In the genomic region with DNA sequence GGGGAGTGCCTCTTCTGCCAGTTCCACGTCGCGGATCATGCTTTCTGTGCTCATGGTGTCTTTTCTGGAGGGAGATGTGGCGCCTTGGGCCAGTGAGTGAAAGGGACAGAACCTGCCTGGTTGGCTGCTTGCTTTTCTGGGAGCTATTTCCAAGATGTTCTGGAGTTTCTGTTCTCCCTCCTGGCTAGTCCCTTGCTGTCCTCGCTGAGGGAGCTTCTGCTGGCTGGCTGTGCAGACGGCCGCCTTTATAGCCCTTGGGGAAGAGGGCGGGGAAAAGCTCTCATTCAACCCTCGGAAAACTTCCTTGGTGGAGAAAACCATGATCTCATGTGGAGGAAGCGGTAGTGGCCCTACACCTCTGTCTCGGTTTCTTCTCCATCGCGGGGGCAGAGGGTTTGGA, we compare ENCODE assay signal across 8 mouse cellular contexts. TPM values are rescaled to one million over a fixed set of nuclear protein-coding genes. Genes with fewer than 3 reads are reported as not detected.
A peak's percentile ranks its signal among the peaks of the same experiment; 100 is the strongest.
DNase-seq lines count a peak whose midpoint lies in the region; ATAC-seq and TF ChIP-seq lines count a peak whose summit lies in the region.

A gene (minus strand): TSS at position 221 of the 400 bp plus-strand sequence.

- no peak for ATAC-seq in stomach, postnatal 0 days (ENCODE audit: low FRiP score, low TSS enrichment)
- no peak for ATAC-seq in forebrain, embryonic 12.5 days (ENCODE audit: low FRiP score)

- peak within 1 kb of the TSS; percentile 22 for H3K4me3 ChIP-seq in lung, adult 2 months (replicated peaks; ENCODE audit: extremely low read depth, low read depth, low read length)
- H3K4me3 ChIP-seq in stomach, postnatal 0 days (ENCODE audit: low read depth, low read length), result 0 out of 2 replicates have a peak within 1 kb of the TSS, but pooled peaks have one; percentile 8
- no peak within 1 kb of the TSS for H3K4me3 ChIP-seq in forebrain, embryonic 12.5 days (replicated peaks)
- no peak within 1 kb of the TSS for H3K4me3 ChIP-seq in hindbrain, embryonic 10.5 days

- no peak for TF ChIP-seq CTCF in lung, adult 2 months (IDR thresholded peaks at IDR 0.05; ENCODE audit: insufficient read depth, low read length)
- no peak for TF ChIP-seq CTCF in stomach, postnatal 0 days (IDR thresholded peaks at IDR 0.05; ENCODE audit: low read depth)

- no peaks in the 10 kb centered on the region for H3K9me3 ChIP-seq in stomach, postnatal 0 days (ENCODE audit: control insufficient read depth, low read length)
- no peaks in the 10 kb centered on the region for H3K9me3 ChIP-seq in forebrain, embryonic 12.5 days
- H3K9me3 ChIP-seq in hindbrain, embryonic 10.5 days, result no peaks in the 10 kb centered on the region

- WGBS in lung, adult 2 months, result 29% methylated on average over 13 of the region's 13 CpGs
- WGBS in stomach, postnatal 0 days, result 35% methylated on average over 13 of the region's 13 CpGs
- 53% methylated on average over 13 of the region's 13 CpGs for WGBS in forebrain, embryonic 12.5 days
- 46% methylated on average over 13 of the region's 13 CpGs for WGBS in hindbrain, embryonic 10.5 days

- DNase-seq in 416B (ENCODE audit: low read depth), result peak; percentile 93
- peak; percentile 53 for DNase-seq in adrenal gland, postnatal 10 days
- peak; percentile 37 for DNase-seq in heart, postnatal 25 days (ENCODE audit: low spot score)
- no peak for DNase-seq in lung, adult 2 months
- no peak for DNase-seq in stomach, postnatal 0 days (ENCODE audit: low spot score)
- DNase-seq in hindbrain, embryonic 10.5 days (ENCODE audit: low spot score), result no peak
- no peak for DNase-seq in cerebellum, adult 8-10 months

- H3K27me3 ChIP-seq in stomach, postnatal 0 days (ENCODE audit: control insufficient read depth, insufficient read depth, low read length), result no peaks in the 10 kb centered on the region; the same call in 1 of the 2 replicates
- peaks cover 77% of the 10 kb centered on the region for H3K27me3 ChIP-seq in forebrain, embryonic 12.5 days
- H3K27me3 ChIP-seq in hindbrain, embryonic 10.5 days (ENCODE audit: insufficient read depth, poor library complexity, severe bottlenecking), result peaks cover 82% of the 10 kb centered on the region

- no peaks in the 10 kb centered on the region for H3K36me3 ChIP-seq in stomach, postnatal 0 days (ENCODE audit: control insufficient read depth, insufficient read depth, low read length)
- H3K36me3 ChIP-seq in forebrain, embryonic 12.5 days (replicated peaks), result no peaks in the 10 kb centered on the region
- no peaks in the 10 kb centered on the region for H3K36me3 ChIP-seq in hindbrain, embryonic 10.5 days

- peak; percentile 59; the same call in 1 of the 2 replicates for TF ChIP-seq POLR2A in lung, adult 2 months (IDR thresholded peaks at IDR 0.05; ENCODE audit: borderline replicate concordance, extremely low read depth, low read depth, low read length)

- H3K27ac ChIP-seq in stomach, postnatal 0 days (replicated peaks), result no peak within 1 kb of the TSS
- no peak within 1 kb of the TSS for H3K27ac ChIP-seq in forebrain, embryonic 12.5 days
- no peak within 1 kb of the TSS for H3K27ac ChIP-seq in hindbrain, embryonic 10.5 days

- intact Hi-C loops in heart, postnatal 25 days (cut with DNase I), result no loop called here

- H3K4me1 ChIP-seq in lung, adult 2 months (ENCODE audit: control insufficient read depth, insufficient read depth, low read length), result no peaks in the 10 kb centered on the region
- H3K4me1 ChIP-seq in stomach, postnatal 0 days (replicated peaks; ENCODE audit: control insufficient read depth, insufficient read depth), result no peaks in the 10 kb centered on the region
- no peaks in the 10 kb centered on the region for H3K4me1 ChIP-seq in forebrain, embryonic 12.5 days
- peaks cover 12% of the 10 kb centered on the region; the same call in 1 of the 2 replicates for H3K4me1 ChIP-seq in hindbrain, embryonic 10.5 days (replicated peaks)

- TF ChIP-seq EP300 in stomach, postnatal 0 days (optimal IDR thresholded peaks at IDR 0.05), result no peak

- H3K4me2 ChIP-seq in stomach, postnatal 0 days (replicated peaks; ENCODE audit: low read depth), result no peak within 1 kb of the TSS
- H3K4me2 ChIP-seq in forebrain, embryonic 12.5 days, result no peak within 1 kb of the TSS

- H3K9ac ChIP-seq in stomach, postnatal 0 days (ENCODE audit: low read length), result no peak within 1 kb of the TSS
- H3K9ac ChIP-seq in forebrain, embryonic 12.5 days, result no peak within 1 kb of the TSS

RNA-seq across cellular contexts. Expression of the gene that starts here (rescaled TPM):
- 1 to 10 TPM; 1.3 to 1.4 TPM for total RNA-seq in adrenal gland, postnatal 10 days (2021)
- total RNA-seq in heart, postnatal 25 days (2021), result under 1 TPM; 0.56 to 0.60 TPM
- polyA plus RNA-seq in lung, adult 2 months (2012; rRNA removed), result 2.1 and 2.5 TPM in 2 replicates
- 0.32 and 0.40 TPM in 2 replicates for polyA plus RNA-seq in stomach, postnatal 0 days (2015; fragmentation: Nextera tagmentation; extraction: Ambion mirVana)
- polyA plus RNA-seq in forebrain, embryonic 12.5 days (2016; fragmentation: Nextera tagmentation; extraction: Ambion mirVana), result not detected in 2 replicates
- polyA plus RNA-seq in hindbrain, embryonic 10.5 days (2016; fragmentation: Nextera tagmentation; extraction: Ambion mirVana), result not detected in 2 replicates

Comparison
In these comparisons a context has a peak if more than half of its experiments do, and no peak if none do; other contexts are left out.
1. Peak in DNase-seq in heart, postnatal 25 days; RNA of the gene not detected or under 1 TPM.
2. DNase-seq: peak in 416B (single experiment) and adrenal gland, postnatal 10 days (single experiment); none in lung, adult 2 months (single experiment), stomach, postnatal 0 days (single experiment), hindbrain, embryonic 10.5 days (single experiment) and cerebellum, adult 8-10 months (single experiment).
3. H3K4me3 ChIP-seq: peak in lung, adult 2 months (single experiment) and stomach, postnatal 0 days (single experiment); none in forebrain, embryonic 12.5 days (single experiment) and hindbrain, embryonic 10.5 days (single experiment).